Mouse (Mus musculus) cerebellum, adult 2 months (tissue): ENCODE data around the gene Ghr.

Source experiments
- CTCF ChIP-seq: fragments of 200-500 bp; IDR thresholded peaks from 2 replicates; pipeline ENCODE4 v1.5.1; 2011; ENCODE audit warnings: low read depth, mild to moderate bottlenecking, control low read depth, low read length, moderate library complexity, borderline replicate concordance; ENCODE audit not compliant: insufficient read depth
- POLR2A ChIP-seq: fragments of 200-500 bp; IDR thresholded peaks from 2 replicates; pipeline ENCODE4 v1.6.1; 2011; ENCODE audit warnings: low read length, control low read depth, borderline replicate concordance; ENCODE audit not compliant: insufficient read depth

- TF ChIP-seq CTCF (no peak), POLR2A (no peak)
These were observed 304.1 kb downstream of the Ghr start for GRCm38 (mm10) chr15:3279242-3279641.
